Mouse (Mus musculus) lung, postnatal 36 days (tissue): ENCODE data around the gene Capns1.

Experiments
- DNase-seq: peaks from one replicate; pipeline ENCODE4 v3.0.0; 2022; ENCODE audit warnings: mixed read lengths

Gene Capns1

DNA sequence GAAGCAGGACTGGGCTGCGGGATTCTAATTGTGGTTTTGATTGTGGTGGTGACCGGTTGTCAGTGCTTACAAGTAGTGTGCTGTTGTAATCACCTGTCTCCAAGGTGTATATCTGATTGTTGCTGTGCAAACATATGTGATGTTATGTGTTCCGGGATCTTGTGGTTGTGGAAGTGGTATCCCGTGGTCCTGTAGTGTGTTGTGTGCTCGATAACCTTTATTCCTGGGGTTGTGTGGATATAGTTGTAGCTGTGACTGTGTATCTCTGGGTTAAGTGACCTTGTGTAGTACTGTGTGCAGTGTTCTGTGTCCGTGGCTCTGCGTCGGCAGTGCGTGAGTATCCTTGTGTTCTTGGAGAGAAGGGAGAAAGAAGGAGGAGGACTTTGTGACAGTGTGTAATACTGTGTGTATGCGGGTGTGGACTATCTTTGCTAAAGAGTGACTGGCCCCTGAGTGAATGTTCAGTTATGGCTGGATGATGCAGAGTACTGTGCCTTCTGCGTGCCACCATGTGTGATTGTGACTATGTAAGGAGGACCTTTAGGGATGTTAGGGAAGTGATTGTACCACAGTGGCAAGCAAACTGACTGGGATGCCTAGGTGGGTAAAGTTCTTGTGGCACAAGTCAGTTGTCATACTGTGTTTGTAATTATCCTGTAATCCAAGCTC lies 28.2 kb downstream of the Capns1 start:
- no peak for DNase-seq

DNA sequence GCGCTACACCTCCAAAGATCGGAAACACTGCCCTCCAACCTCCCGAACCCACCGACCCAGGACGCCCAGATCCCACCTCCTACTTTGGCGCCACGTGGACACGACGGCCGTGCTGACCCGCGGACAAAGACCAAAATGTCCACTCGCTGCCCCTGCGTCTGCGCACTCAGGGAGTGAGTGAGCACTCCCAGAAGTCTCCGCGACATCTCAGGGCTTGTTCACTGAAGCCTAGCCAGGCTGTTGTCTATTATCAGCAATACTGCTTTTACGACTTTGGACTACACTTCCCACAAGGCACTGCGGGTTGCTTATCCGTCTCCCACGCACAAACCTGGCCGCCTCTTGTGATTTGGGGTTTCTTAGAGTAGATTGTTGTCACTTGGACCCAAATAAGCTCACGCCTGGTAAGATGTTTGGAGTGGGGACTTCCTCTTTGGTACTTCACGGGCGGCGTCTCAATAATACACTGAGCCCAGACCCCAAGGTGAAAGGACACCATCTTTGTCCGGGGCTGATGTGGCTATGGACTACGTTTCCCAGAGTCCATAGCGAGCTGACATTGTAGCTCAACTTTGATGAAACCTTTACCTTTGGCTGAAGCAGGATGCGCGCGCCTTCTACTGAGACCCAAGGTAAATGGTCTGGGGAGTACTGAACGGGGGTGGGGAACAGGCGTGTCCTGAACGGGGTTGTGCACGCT lies 28.9 kb downstream of the Capns1 start, which contains the start of gene Zfp146:
Gene Zfp146, minus strand, starts transcription at position 168 of the 700 bp plus-strand sequence.
- DNase-seq: peak; percentile 98

DNA sequence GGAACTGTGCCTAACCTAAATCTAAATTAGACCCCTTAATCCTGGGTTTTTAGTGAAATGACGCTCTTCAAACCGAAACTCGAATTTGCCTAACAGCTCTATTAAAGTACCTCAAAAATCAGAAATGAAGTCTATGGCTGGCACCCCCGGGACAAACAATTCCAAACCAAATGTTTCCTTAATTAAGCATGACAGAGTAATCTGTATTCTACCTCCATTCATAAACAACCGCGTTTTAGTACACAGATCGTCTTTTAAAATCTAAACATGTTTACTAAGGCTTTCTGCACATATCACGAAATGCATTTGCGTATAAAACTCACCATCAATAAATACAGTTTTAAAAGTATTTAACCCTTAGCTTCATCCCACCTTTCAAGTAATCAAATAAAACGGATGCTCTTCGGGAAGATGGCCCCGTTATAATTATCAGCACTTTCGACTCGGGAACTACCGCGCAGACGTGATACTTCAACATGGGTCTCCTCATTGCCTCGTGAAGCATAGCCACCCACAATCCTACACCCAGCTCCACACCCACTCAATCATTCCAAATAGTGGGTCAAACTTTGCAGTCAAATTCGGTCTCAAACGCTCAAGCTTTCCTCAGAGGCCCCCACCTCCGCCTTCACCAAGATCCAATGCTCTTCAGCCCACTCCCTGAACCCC lies 29.6 kb downstream of the Capns1 start:
- DNase-seq: no peak

DNA sequence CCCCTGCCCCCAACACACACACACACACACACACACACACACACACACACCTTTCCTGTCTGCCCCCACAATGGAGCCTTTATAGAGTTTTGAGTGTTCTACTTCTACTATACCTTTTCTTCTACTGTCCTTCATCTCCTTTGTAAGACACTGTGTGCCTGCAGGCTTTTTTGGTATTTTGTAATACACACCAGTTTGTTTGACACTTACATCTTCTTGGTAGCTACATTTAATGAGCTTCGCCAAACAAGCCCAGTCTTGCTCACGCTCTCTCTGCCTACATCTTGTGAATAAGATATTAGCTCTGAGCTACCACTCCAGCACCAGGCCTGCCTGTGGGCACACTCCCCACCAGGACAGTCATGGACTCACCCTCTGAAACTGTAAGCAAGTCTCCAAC lies 33.9 kb downstream of the Capns1 start:
- DNase-seq: no peak

DNA sequence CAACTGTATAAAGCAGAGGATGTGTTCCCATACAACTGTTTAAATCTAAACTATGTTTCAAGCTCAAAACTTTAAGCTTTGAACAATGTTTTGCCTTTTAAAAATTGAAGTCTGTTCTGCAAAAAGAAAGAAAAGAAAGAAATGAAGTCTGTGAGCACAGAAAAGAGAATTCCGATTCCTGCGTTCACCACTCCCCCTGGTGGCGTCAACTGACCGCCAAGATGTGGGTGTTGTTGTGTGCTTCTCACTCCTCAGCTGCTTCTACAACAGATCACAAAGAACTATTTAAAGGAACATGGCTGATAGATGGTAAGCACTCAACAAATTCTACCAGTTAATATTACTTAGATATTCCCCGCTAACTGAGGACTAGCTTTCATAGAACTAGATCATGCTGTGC lies 35.5 kb downstream of the Capns1 start:
- no peak for DNase-seq

DNA sequence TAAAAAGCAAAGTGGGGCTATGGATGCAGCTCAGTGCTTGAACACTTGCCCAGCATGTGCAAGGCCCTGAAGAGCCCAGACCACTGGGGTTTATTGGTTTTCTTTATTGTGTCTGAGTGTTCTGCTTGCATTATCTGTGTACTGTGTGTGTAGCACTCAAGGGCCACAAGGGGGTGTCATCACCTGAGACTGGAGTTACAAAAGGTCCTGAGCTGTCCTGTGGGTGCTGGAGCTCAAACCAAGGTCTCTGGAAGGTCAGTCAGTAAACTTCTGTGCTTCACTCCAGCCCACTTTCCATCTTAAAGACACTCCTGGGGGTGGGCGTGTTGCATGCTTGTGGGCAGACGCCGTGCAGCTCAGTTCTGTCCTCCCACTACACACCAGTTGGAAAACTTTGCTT lies 43.1 kb downstream of the Capns1 start:
- no peak for DNase-seq

DNA sequence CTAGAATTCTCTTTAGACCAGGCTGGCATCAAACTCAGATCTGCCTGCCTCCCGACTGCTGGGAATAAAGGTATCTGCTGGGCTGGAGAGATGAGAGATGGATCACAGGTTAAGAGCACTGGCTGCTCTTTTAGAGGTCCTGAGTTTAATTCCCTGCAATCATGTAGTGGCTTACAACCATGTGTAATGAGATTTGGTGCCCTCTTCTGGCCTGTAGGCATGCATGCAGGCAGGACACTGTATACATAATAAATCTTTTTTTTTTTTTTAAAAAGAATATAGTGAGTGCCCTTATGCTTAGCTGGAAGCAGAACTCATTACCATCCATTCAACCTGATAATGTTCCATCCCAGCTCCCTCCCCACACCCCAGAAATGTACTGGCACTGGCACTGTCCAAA lies 44.6 kb downstream of the Capns1 start:
- no peak for DNase-seq

DNA sequence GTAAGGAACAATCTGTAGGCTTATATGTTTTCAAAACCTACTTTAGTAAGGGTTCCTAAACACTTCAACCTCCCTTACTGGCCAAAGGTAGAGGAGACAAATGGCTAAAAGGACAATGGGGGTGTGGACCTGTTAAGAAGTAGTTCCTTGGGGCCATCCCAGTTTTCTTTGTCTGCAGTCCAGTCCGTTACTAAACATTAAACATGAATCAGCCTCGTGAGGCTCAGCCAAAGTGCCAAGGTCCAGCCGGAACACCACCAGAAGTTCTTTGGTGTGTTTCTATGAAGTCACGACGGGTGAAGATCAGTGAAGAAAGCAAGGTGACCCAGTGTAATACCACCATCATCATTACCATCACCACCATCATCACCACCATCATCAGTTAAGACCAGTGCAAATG lies 51.6 kb downstream of the Capns1 start:
- no peak for DNase-seq

DNA sequence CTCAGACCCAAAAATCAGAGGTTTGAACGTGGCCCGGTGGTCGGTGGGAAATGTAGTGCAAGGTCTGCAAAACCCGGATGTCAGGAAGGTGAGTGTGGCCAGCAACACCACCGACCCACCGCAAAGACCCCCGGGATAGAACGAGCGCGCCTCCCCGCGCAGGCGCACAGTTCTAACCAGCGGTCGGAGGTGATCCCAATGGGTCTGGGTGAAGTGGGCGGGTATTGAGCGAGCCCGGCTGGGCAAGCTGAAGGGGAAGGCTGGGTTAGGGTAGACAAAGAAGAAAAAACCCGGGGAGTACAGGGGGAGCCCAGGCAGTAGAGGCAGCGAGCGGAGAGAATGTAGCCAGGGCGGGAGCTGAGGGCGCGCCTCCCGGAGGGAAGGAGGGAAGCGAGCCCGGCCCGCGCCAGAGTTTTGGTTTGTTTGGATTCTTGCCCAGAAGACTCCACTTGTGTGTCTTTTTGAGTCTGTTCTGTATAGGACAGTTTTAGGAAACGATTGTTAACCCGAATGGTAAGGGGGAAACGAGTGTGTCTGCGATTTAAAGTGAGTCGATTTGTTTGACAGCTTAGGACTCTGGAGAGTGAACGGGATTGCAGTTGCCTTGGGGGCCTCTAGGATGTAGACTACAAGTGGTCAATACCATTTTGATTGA lies 54.9 kb downstream of the Capns1 start:
- peak; percentile 35 for DNase-seq

DNA sequence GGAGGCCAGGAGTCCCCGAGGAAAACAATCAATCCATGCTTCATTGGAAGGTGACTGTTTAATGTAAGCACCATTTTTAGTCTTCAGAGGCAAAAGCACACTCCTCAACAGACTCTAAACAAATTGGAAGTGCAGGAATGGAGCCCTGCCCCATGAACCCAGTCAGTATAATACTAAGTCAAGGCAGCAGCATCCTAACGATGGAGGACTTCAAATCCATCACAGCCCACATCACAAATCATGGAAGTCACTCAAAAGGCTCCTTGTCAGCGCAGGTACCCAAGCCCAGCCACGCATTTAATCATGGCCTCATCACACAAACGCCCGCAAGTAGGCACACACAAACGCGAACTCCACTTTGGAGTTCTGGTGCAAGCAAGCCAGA lies 55.4 kb downstream of the Capns1 start:
- DNase-seq: no peak
